Mouse (Mus musculus) Patski (cell line): ENCODE measurements around the gene C1s2. TPM values are rescaled to one million over a fixed set of nuclear protein-coding genes. Genes with fewer than 3 reads are reported as not detected.
A peak's percentile ranks its signal among the peaks of the same experiment; 100 is the strongest.

Experiments
- ATAC-seq: fragments of 100-300 bp; one replicate; pipeline ENCODE4 v1.8.0; 2021
- CTCF ChIA-PET: fragments of 350-600 bp; sonication (Branson Sonifier 250); formaldehyde crosslinking; loops from one replicate; lab custom pipeline; 2022; ENCODE audit warnings: inconsistent platforms; lab: Charles Lee
- POLR2A ChIA-PET: fragments of 350-600 bp; sonication (Branson Sonifier 250); formaldehyde crosslinking; loops from one replicate; lab custom pipeline; 2022; ENCODE audit warnings: antibody characterized with exemption, inconsistent platforms; lab: Charles Lee
- DNase-seq: peaks from one replicate; pipeline ENCODE4 v3.0.0-alpha.2; 2011; ENCODE audit warnings: low read depth, low spot score
- H3K27me3 ChIP-seq: fragments of 371-371 bp; one replicate; pipeline ENCODE4 v1.5.1; 2021
- CTCF ChIP-seq: fragments of 100-300 bp; IDR thresholded peaks from one replicate; pipeline ENCODE4 v1.5.1; 2021
- in situ Hi-C: fragments of 300-500 bp; cut with MboI; formaldehyde crosslinking; loops from 3 replicates; pipeline ENCODE4 v1.11.1; 2018; ENCODE audit warnings: low pct_unique_long_range_greater_than_20kb, mixed read lengths
- polyA plus RNA-seq: library from polyadenylated mRNA; unstranded; gene quantifications from one replicate; pipeline ENCODE4 v1.2.3, GENCODE M21; 2021

Gene C1s2
- polyA plus RNA-seq, 1 experiment from 2014 or later: 6.1 TPM

DNA sequence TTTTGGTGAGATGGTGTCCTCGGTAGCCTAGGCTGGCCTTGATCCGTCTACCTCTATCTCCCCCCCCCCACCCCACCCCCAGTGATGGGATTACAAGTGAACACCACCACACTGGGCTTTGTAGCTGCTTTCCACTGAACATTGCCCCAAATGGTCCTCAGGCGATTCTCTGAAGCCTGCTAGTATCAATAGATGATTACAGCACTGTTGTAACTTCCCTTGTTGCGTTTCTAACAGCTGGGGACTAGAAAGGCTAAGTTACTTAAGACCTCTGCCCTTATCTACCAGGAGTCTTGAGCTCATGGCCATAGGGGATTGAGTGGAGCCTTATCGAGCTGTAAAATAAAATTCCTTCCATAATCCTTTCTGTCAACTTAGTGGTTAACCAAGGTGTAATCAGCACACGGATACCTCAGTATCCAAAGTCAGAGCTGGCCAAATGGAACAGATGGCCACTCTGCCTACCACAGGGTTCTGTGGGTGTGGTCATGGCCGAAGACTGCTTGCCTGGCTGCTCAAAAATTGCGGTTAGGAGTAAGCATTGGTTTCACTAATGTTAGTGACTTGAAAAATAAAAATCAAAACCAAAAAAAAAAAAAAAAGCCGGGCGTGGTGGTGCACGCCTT is 33.5 kb upstream of the C1s2 start:
- DNase-seq (no peak), ATAC-seq (no peak)
- CTCF ChIA-PET: interaction anchor here (0.8 to 1.5 kb wide), 2 partner anchors 14 to 38 kb away, joined by 3 to 5 read pairs; no protein-coding TSS in a partner anchor
- POLR2A ChIA-PET: interaction anchor here (0.5 to 1.2 kb wide), 2 partner anchors 12 to 33 kb away, joined by 3 to 4 read pairs; no protein-coding TSS in a partner anchor
- no peak for TF ChIP-seq CTCF
- in situ Hi-C loops: no loop called here
- no peaks in the 10 kb centered on the region for H3K27me3 ChIP-seq

DNA sequence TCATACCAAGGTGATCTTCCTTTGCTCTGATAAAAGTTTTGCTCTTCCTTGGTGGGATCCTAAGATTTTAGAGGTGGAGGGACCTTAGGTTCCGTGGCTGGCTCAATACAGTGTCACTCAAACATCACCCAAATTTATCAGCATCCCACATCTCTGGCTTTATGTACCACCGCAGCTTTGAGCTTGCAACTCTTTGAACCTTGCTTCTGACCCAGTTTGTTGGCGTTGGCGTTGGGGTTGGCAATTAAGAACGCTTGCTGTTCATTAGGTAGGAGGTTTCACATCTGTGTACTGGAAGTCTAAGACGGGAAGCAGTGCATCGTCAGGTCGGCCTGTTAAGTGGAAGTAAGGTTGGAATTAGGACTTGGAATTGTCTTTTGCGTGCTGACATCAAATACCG is 29.1 kb upstream of the C1s2 start:
- ATAC-seq: no peak
- H3K27me3 ChIP-seq: no peaks in the 10 kb centered on the region
- no peak for TF ChIP-seq CTCF
- ChIA-PET POLR2A (no interaction called here), CTCF (no interaction called here)
- in situ Hi-C loops: no loop called here
- DNase-seq: no peak

- ChIA-PET CTCF (interaction anchor here (1.6 to 3.1 kb wide), 3 partner anchors 18 to 37 kb away, joined by 4 to 23 read pairs (median 15); no protein-coding TSS in a partner anchor), POLR2A (no interaction called here)
- in situ Hi-C loops: no loop called here
- ATAC-seq (no peak), DNase-seq (no peak)
- TF ChIP-seq CTCF: no peak
- H3K27me3 ChIP-seq: no peaks in the 10 kb centered on the region
Observed at GRCm38 (mm10) chr6:124664256-124664655, 28.4 kb upstream of the C1s2 start.

GRCm38 (mm10) chr6:124663424-124663795 is 27.5 kb upstream of the C1s2 start:
- POLR2A ChIA-PET: interaction anchor here (2.6 kb wide), 1 partner anchor 39 kb away, joined by 14 read pairs; no protein-coding TSS in a partner anchor
- H3K27me3 ChIP-seq: no peaks in the 10 kb centered on the region
- CTCF ChIA-PET: interaction anchor here (0.9 to 3.1 kb wide), 6 partner anchors 9 to 96 kb away, joined by 3 to 23 read pairs (median 5); no protein-coding TSS in a partner anchor
- DNase-seq (no peak), ATAC-seq (no peak)
- in situ Hi-C loops: no loop called here
- no peak for TF ChIP-seq CTCF

- POLR2A ChIA-PET: interaction anchor here (0.6 to 2.6 kb wide), 2 partner anchors 24 to 39 kb away, joined by 4 to 14 read pairs; no protein-coding TSS in a partner anchor
- no peak for TF ChIP-seq CTCF
Observed at GRCm38 (mm10) chr6:124662477-124663423, 26.9 kb upstream of the C1s2 start, which contains the start of gene Lpcat3. Lpcat3 (plus strand) TSS chr6:124663027.

GRCm38 (mm10) chr6:124661995-124662394 is 26.1 kb upstream of the C1s2 start:
- in situ Hi-C loops: no loop called here
- ATAC-seq (no peak), DNase-seq (no peak)
- no peaks in the 10 kb centered on the region for H3K27me3 ChIP-seq
- TF ChIP-seq CTCF: no peak
- POLR2A ChIA-PET: interaction anchor here (0.6 to 2.6 kb wide), 2 partner anchors 23 to 40 kb away, joined by 4 to 14 read pairs; no protein-coding TSS in a partner anchor
- CTCF ChIA-PET: interaction anchor here (0.6 to 3.1 kb wide), 12 partner anchors 11 to 168 kb away, joined by 3 to 23 read pairs (median 4); no protein-coding TSS in a partner anchor

More at GRCm38 (mm10) chr6:124662477-124663423, 26.9 kb upstream of the C1s2 start, which contains the start of gene Lpcat3:
- in situ Hi-C loops: no loop called here
- CTCF ChIA-PET: interaction anchor here (0.6 to 3.1 kb wide), 14 partner anchors 9 to 169 kb away, joined by 3 to 23 read pairs (median 4); no protein-coding TSS in a partner anchor
- ATAC-seq (peak; percentile 98), DNase-seq (peak; percentile 71)
- no peaks in the 10 kb centered on the region for H3K27me3 ChIP-seq

- DNase-seq (no peak), ATAC-seq (no peak)
- ChIA-PET POLR2A (interaction anchor here (2.6 kb wide), 1 partner anchor 41 kb away, joined by 14 read pairs; no protein-coding TSS in a partner anchor), CTCF (interaction anchor here (0.9 to 3.1 kb wide), 7 partner anchors 10 to 45 kb away, joined by 3 to 23 read pairs (median 4); no protein-coding TSS in a partner anchor)
- in situ Hi-C loops: no loop called here
- no peaks in the 10 kb centered on the region for H3K27me3 ChIP-seq
- TF ChIP-seq CTCF: no peak
Observed at GRCm38 (mm10) chr6:124661156-124661806, 25.4 kb upstream of the C1s2 start.

GRCm38 (mm10) chr6:124658067-124658466 is 22.2 kb upstream of the C1s2 start:
- CTCF ChIA-PET: interaction anchor here (1.2 to 1.5 kb wide), 2 partner anchors 17 to 36 kb away, joined by 3 to 5 read pairs; no protein-coding TSS in a partner anchor
- ATAC-seq: no peak
- POLR2A ChIA-PET: no interaction called here

DNA sequence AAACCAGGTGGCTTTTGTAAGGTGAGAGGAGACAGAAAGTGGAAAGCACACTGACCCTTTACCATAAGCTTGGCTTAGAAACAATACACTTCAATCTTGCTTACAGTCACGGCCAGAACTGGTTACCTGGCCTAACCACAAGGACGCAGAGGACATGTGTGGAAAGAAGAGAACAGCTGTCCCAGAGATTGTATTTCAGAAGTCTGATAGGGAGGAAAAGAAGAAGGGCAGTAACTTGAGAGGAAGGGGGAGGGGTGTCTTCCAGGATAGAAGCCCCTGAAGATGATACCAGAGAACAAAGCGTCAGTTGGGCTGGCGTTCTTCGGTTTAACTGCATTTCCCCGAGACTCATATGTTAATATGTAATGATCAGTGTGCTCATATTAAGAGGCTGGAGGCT is 20.0 kb upstream of the C1s2 start:
- no peaks in the 10 kb centered on the region for H3K27me3 ChIP-seq
- POLR2A ChIA-PET: no interaction called here
- in situ Hi-C loops: no loop called here
- no peak for ATAC-seq
- no peak for DNase-seq
- no peak for TF ChIP-seq CTCF
- CTCF ChIA-PET: interaction anchor here (0.9 kb wide), 1 partner anchor 16 kb away, joined by 3 read pairs; no protein-coding TSS in a partner anchor

More at GRCm38 (mm10) chr6:124658067-124658466, 22.2 kb upstream of the C1s2 start:
- DNase-seq: no peak
- no peak for TF ChIP-seq CTCF
- no peaks in the 10 kb centered on the region for H3K27me3 ChIP-seq
- in situ Hi-C loops: no loop called here
